Mouse (Mus musculus) E14TG2a.4 (cell line): ENCODE results near the gene Mtmr3.

Experiments
- CTCF ChIP-seq: conservative IDR thresholded peaks from 2 replicates; pipeline ENCODE4 v1.5.1; 2014; ENCODE audit warnings: low read length
- POU5F1 ChIP-seq: IDR thresholded peaks from 2 replicates; pipeline ENCODE4 v1.6.1; 2014; ENCODE audit warnings: low read length, borderline replicate concordance

- no peak for TF ChIP-seq CTCF
- no peak for TF ChIP-seq POU5F1
Observed at GRCm38 (mm10) chr11:4464616-4465015, 130.0 kb downstream of the Mtmr3 start.
